Mouse (Mus musculus) thymus, adult 2 months (tissue): Measurements from ENCODE around the gene Otx2. TPM values are rescaled to one million over a fixed set of nuclear protein-coding genes. Genes with fewer than 3 reads are reported as not detected.

Source experiments
- DNase-seq: peaks from one replicate; pipeline ENCODE4 v3.0.0; 2021
- H3K27ac ChIP-seq: fragments of 200-500 bp; 2 replicates; pipeline ENCODE4 v1.5.1; 2012; ENCODE audit warnings: low read length, control low read depth; ENCODE audit not compliant: control insufficient read depth, insufficient read depth
- H3K27me3 ChIP-seq: fragments of 200-500 bp; 2 replicates; pipeline ENCODE4 v1.6.1; 2012; ENCODE audit warnings: mild to moderate bottlenecking, low read length, moderate library complexity, mixed read lengths; ENCODE audit not compliant: control insufficient read depth, insufficient read depth
- H3K36me3 ChIP-seq: fragments of 200-500 bp; 2 replicates; pipeline ENCODE4 v1.6.1; 2012; ENCODE audit warnings: mild to moderate bottlenecking, low read length, moderate library complexity; ENCODE audit not compliant: control insufficient read depth, insufficient read depth
- H3K4me1 ChIP-seq: fragments of 200-500 bp; replicated peaks from 2 replicates; pipeline ENCODE4 v1.6.1; 2012; ENCODE audit warnings: low read length; ENCODE audit not compliant: control insufficient read depth, insufficient read depth
- H3K4me3 ChIP-seq: fragments of 200-500 bp; 2 replicates; pipeline ENCODE4 v1.5.1; 2012; ENCODE audit warnings: mild to moderate bottlenecking, low read length, control low read depth, moderate library complexity; ENCODE audit not compliant: control insufficient read depth, insufficient read depth
- CTCF ChIP-seq: fragments of 200-500 bp; IDR thresholded peaks from 2 replicates; pipeline ENCODE4 v1.5.1; 2012; ENCODE audit warnings: mild to moderate bottlenecking, control low read depth, low read length, moderate library complexity, borderline replicate concordance; ENCODE audit not compliant: control insufficient read depth, poor library complexity, insufficient read depth; ENCODE audit errors: extremely low read depth
- POLR2A ChIP-seq: fragments of 200-500 bp; IDR thresholded peaks from 2 replicates; pipeline ENCODE4 v1.6.1; 2012; ENCODE audit warnings: mild to moderate bottlenecking, low read length, control low read depth, moderate library complexity; ENCODE audit not compliant: control insufficient read depth, poor library complexity, insufficient read depth; ENCODE audit errors: extremely low read depth
- WGBS: fragments of 180-500 bp; shearing (Covaris S2); methylation state at CpG from one replicate; pipeline ENCODE4 v1.1.7; 2018; 5-methylcytosine and 5-hydroxymethylcytosine counted together
- polyA plus RNA-seq: library from polyadenylated mRNA; depleted of rRNA; stranded (reverse); fragments of >200 nt; gene quantifications from 2 replicates; pipeline ENCODE4 v1.2.3, GENCODE M21; 2012

The Otx2 gene
- polyA plus RNA-seq, 1 experiment = not detected

DNA sequence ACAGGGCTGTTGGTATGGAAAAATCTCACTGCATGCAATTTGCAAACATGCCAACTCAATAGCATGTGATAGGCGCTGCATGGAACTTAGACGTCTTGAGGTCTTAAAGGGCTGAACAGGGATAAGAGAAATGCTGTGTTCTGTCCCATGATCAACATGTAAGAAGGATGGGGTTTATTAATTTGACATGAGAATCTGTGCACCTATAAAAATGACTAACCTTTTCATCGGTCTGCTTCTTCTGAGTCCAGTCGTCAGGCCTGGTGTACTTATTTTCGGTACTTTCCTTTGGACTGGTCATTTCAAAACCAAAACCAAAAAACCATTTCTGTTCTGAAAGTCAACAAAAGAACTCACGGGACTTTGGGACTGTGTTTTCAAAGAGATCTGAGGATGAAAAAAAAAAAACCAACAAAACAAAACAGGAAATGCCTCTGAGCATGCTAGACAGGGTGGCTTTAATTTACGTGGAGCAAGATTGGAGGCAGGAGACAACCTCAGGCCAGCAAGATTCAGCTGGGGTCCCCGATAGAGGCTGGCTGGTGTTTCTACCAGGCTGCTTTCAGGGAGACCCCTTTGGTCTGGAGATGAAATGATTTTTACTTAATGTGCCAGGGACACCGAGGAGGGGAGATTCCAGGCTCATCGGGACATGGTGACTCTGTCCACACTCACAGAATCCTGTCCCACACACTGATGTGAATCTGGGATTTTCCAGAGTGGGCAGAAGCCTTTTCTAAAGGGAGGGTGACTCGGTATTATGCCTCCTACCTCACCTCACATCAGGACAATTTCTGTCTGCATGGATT is 36.6 kb upstream of the Otx2 start:
- Histone ChIP-seq H3K4me3 (no peak overlapping the region), H3K27me3 (no peaks in the 10 kb centered on the region), H3K36me3 (no peaks in the 10 kb centered on the region), H3K27ac (no peak overlapping the region), H3K4me1 (no peaks in the 10 kb centered on the region)
- WGBS = 69% methylated on average over 11 of the region's 11 CpGs
- DNase-seq = no peak
- TF ChIP-seq POLR2A (no peak), CTCF (no peak)

DNA sequence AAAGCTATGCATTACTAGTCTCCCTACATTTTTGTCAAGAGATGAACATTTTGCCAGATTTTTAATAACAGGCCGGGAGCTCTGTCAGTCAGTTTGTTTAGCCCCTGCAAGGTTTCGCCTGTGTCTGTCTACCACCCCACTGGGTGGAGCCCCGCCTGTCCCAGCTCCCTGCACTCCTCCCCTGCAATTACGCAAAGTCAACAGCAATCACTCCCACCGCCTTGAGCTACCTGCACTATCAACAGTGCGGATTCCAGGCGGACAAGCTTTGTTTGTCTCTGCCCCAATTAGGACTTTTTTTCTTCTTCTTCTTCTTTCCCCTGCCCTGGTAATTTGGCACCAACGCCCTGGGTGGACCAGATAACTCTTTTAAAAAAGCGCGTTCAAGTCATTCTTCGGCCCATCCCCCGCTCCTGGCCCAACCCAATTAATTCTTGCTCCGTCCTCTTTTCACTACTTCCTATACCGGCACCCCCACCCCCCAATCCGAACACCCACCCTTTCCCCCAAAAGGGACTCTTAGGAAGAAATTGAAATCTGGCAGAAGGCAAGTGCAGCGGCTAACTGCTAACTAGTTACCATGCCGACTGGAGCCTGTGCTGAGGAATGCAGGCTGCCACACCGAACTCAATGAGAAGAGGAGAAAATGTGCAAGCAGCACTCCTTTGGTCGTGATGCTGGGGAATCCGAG is 35.9 kb upstream of the Otx2 start:
- Histone ChIP-seq H3K27ac (no peak overlapping the region), H3K36me3 (no peaks in the 10 kb centered on the region), H3K4me3 (no peak overlapping the region), H3K27me3 (no peaks in the 10 kb centered on the region), H3K4me1 (no peaks in the 10 kb centered on the region)
- TF ChIP-seq POLR2A = no peak
- DNase-seq = no peak
- WGBS = 14% methylated on average over 20 of the region's 20 CpGs

DNA sequence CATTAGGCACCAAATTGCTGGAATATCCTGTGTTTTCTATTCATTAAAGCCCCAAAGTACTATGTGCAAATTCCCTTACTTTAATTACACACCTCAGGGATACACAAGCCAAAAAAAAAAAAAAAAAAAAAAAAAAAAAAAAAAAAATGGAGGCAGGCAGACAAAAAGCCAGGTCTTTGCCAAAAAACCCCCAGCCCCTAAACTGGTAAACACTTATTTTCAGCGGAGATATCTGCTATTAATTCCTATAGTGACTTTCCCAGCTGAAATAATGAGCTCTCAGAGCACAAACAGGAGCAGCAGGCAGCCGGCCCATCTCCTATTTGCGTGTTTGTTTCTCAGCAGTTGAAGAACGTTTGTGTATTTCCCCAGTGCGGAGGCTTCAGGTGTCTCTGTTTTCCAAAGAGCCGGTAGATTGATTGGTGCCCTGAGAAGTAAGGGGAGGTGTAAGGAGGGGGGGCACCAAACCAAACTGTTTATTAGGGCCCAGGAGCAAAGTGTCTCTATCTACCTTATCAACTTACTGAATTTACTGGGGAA is 34.3 kb upstream of the Otx2 start:
- Histone ChIP-seq H3K4me3 (no peak overlapping the region), H3K4me1 (no peaks in the 10 kb centered on the region), H3K27me3 (no peaks in the 10 kb centered on the region), H3K36me3 (no peaks in the 10 kb centered on the region), H3K27ac (no peak overlapping the region)
- WGBS = 32% methylated on average over 6 of the region's 6 CpGs
- no peak for DNase-seq
- TF ChIP-seq POLR2A = no peak
- no peak for TF ChIP-seq CTCF

DNA sequence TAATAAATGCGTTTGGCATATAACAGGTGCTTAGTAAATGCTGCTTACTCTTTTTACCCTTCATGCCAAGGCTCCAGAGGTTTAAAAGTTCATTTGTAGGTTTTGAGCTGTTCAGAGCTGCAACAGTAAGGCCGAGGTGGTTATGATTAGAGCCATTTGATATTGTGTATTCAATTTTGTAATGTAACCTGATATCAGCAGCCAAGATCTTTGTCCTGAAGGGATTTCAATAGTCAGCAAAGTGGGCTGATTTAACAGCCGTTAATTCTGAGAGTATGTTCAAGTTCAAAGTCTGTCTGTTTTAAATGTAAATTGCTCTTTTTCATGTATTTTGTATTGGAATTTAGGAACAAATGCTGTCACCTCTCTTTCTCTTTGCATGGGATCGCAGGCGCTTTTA is 33.8 kb upstream of the Otx2 start:
- Histone ChIP-seq H3K4me1 (no peaks in the 10 kb centered on the region), H3K36me3 (no peaks in the 10 kb centered on the region), H3K4me3 (no peak overlapping the region), H3K27ac (no peak overlapping the region), H3K27me3 (no peaks in the 10 kb centered on the region)
- TF ChIP-seq POLR2A = no peak
- TF ChIP-seq CTCF = no peak
- DNase-seq = no peak
- 84% methylated on average over 5 of the region's 5 CpGs for WGBS

DNA sequence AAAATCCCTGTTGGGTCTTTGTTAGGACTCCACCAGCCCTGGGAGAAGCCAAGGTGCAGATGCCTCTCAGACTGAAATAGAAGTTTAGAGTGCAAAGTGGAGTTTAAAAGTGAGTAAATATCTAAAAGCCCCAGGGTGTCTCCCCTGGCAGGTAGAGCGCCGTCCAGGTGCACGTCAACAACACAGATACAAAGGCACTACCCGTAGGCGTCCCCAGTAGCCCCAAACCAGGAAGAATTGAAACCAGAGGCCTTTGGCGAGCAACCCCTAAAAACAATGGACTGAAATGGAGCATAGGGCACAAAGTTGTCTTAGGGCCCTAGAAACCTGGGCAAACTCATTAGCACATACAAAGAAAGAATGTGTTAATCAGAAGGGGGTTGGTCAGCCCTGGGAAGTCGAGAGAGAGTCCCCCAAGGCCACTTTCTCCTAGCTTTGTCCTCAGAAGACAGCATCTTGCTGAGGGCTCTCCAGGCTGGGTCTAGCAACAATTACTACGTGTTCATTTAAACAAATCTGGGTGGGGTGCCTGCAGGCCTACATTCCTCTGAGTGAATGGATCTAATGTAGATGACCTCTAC is 27.3 kb upstream of the Otx2 start:
- Histone ChIP-seq H3K4me1 (no peaks in the 10 kb centered on the region), H3K36me3 (no peaks in the 10 kb centered on the region), H3K27me3 (no peaks in the 10 kb centered on the region), H3K27ac (no peak overlapping the region), H3K4me3 (no peak overlapping the region)
- TF ChIP-seq CTCF (no peak), POLR2A (no peak)
- DNase-seq = no peak
- WGBS = 79% methylated on average over 8 of the region's 8 CpGs

DNA sequence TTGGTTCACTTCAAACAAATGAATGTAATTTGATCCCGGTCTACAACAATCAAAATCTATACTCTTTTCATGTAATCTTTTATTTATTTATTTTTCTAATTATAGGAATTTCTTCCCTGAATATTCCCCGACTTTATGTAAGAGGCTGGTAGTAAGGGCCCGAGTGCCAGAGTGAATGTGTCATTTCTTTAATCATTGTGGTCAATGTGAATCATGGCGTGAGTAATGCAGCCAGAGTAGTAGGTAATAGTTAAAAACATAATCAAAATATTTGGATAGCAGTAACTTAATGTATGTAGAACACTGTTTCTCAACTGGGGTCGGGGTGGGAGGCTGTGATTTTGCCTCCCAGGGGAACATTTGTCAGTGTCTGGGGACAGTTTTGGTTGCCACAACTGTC is 6.0 kb upstream of the Otx2 start:
- Histone ChIP-seq H3K4me3 (no peak overlapping the region), H3K4me1 (no peaks in the 10 kb centered on the region), H3K27me3 (no peaks in the 10 kb centered on the region), H3K36me3 (no peaks in the 10 kb centered on the region), H3K27ac (no peak overlapping the region)
- 87% methylated on average over 5 of the region's 5 CpGs for WGBS
- no peak for TF ChIP-seq CTCF
- no peak for TF ChIP-seq POLR2A
- no peak for DNase-seq
